Mouse (Mus musculus): ENCODE data around the gene B4galnt1.
"Not testable (repeated sequence)": the region's sequence is repeated elsewhere in the genome, so short reads cannot be mapped to it uniquely, and the experiment has no call there.

Gene B4galnt1

DNA sequence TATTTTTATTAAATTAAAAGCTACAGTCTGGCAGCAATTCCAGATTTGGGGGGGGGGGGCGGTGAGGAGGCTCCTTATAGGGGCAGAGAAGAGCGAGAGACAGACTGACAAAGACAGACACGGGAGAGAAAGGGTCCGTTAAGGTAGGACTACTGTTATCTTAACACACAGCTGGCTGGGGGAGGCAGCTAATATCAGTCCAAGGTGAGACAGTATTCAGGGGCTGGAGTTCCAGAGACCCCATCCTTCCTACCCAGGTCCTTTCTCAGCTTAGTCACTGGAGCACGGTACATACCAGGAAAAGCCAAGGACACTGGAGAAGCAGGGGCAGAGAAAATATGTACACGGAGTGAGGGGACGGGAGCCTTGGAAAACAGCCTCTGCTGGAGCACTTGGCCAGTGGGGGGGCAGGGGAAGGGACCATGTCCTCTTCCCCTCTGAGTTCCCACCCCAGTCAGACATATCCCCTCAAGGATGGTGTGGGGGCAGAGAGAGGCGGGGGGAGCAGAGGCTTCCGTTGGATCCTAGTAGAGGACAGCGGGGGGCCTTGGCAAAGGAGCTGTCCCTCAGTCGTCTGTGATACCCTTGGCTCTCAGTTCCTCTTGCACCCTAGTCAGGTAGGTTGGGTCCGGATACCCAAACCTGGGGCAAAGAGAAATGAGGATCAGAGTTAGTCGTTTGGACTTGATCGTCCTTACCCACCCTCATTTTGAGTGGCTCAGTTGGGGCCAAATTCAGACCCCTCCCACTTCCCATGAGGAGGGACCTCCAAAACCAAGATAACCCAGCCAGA lies 25.6 kb downstream of the B4galnt1 start:
- no peak for DNase-seq

DNA sequence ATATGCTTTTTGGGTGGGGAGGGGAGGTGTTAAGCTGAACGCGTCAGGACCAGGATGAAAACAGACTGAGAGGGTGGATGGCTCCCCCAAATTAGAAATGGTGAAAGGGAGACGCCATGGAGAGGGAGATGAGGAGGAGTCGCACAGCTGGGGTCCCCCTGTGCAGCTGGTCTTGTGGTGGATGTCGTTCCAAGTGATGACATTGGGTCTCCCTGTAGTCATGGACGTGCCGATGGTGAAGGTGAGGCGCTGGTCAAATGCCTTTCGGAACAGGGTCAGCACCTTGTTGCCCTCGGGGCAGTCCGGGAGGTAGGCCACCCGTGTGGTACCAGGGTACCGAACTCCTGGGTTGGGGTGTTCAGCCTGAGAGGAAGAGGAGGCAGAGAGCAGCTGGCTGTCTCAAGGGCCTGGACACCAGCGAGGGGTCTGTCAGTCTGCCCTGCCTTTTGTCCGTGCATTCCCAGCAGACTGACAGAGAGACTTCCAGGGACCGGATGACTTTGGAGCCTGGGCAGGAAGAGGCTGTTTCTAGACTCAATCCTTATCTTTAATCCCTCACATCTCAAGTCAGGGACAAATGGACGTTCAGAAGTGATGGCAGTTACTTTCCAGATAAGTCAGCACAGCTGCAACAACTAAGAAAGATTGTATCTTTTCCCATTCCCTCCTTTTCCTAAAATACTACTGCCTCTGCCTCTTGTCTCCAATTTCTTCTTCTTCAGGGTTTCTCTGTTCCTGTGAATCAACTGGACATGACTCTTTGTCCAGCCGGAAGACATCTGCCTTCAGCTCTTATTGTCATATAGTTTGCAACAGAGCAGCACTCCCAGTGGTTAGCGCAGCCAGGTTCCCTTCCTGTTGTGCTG lies 26.4 kb downstream of the B4galnt1 start:
- DNase-seq, result no peak

DNA sequence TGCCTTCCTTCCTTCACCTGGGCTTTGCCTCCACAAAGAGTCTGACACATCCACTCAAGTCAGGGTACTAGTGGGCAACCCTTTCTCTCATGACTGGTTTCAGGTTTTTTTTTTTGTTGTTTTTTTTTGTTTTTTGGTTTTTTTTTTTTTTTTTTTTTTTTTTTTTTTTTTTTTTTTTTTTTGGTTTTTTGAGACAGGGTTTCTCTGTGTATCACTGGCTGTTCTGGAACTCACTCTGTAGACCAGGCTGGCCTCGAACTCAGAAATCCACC lies 27.0 kb downstream of the B4galnt1 start:
- not testable (repeated sequence) for DNase-seq

DNA sequence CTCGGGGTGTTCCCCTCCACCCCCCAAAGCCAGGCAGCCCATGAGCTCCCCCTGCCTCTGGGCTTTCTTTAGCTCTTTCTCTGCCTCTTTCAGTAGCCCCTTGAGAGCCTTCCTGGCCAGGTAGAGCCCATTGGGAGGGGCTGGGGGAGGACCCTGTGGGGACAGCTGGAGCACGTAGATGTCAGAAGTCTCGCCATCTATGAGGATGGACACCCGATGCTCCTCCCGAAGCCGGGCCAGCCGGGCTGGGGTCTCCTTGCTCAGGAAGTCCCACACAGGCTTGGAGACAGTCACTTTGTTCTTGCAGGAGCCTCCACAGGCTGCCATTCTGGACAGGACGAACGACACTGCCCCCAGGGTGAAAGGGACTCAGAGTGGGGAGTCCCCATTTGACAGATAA lies 28.0 kb downstream of the B4galnt1 start:
- no peak for DNase-seq

DNA sequence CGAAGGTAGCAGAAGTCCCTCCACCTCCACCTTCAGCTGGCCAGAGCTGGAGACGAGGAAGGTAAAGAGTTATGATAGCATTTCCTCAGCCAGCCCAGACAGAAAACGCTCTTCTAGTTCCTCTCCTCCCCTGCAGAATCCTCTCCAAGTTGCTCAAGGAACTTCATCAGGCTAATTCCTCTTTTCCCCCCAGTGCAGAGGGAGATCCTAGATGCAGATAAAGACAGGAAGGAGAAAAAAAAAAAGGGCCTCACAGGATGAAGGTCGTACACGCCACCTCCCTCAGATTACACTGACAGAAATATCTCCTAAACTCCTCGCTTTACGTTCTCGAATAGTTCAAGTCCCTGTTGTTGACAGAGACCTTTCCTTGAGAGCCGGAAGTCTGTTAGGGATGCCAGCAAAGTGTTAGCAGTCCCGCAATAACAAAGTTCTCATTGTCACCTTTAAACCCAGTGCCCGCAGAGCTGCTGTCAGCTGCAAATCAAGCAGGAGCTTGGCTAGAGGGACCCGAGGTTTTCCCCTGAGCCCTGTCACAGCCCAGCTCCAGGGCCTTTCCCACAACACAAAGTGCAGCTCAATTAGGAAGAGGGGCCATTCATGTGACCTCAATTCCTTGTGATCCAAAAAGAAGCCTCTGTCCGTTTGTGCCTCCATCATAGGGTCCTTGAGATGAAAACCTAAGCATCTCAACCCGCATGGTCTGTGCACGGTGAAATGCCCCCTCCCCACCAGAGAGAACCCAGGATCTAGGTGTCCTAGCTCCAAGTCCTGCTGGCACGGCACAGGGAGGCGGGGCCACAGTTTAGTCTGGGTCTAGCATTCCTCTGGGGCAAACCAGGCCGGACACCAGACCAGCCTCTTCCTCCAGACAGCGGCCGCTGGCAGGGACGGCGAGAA lies 29.7 kb downstream of the B4galnt1 start:
- no peak for DNase-seq

DNA sequence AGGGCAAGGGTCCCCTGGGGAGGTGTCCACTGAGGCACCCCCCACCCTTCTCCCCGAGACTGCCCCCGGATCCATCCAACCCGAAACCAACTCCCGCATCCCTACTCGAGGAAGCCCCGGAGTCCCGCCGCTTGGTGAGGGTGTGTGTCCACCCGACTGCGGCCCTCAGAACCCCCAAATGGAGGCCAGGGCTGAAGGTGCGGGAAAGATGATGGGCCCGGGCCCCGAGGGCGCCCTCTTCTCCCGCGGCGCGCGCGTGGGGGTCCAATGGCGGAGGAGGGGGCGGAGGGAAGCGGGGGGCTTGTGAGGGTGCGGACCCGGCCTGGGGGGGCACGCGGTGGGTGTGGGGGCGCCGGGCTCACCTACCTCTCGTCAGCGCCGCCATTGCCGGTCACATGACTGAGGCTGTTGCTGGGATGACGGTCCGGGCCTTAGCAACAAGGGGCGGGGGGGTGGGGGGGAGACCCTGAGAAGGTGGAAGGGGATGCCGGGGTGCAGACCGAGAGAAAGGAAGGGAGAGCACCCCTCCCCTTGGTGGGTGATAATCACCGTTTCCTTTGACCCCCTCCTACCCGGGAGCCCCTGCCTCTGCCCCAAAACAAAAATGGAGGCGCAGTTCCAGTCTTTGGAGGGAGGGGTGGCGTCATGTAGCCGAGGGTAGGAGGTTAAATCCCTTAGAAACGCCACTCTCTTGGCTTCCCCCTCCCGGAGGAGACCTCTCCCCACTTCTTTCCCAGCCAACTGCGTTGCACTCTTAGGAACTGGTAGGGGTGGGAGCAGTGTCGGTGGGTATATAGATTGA lies 30.5 kb downstream of the B4galnt1 start, which contains the start of gene Dtx3:
Gene Dtx3 (minus strand): TSS at position 401 of the 802 bp plus-strand sequence.
- peak in 1 of 2 experiments; percentile 41 for DNase-seq

DNA sequence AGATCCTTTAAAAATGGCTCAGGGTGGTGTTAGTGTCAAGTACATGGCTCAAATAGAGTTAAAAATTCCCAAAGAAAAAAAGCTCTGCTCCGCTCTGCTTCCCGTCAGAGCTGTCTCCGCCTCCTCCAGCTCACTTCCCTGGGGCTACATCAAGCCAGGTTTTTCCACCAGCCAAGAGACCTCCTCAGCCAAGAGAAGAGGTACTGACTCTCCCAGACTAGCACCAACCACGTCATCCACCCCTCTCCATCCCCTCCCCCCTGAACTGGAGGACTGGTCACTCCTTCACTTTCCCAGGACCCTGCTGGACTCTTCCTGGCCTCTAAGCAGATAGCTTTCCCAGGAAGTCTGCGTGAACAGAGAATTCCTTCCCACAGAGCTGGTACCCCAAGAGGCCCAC lies 31.4 kb downstream of the B4galnt1 start:
- no peak for DNase-seq

DNA sequence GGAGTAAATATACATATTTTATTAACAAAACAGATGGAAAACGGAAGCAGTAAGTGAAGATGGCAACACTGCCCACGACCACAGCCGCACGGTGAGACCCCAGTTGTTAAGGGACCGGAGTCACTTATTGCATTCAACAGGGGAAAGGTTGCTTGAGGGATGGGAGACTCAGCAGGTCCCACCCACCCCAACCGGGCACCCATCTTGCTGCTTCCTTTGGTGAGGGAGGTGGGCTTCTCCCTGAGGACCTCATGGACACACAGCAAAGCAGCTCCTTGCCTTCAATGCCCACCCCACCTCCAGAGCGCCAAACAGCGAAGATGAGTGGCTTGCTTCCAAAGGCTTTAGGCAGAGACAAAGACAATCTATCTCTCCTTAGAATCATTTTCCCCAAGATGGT lies 32.1 kb downstream of the B4galnt1 start:
- DNase-seq, result no peak

DNA sequence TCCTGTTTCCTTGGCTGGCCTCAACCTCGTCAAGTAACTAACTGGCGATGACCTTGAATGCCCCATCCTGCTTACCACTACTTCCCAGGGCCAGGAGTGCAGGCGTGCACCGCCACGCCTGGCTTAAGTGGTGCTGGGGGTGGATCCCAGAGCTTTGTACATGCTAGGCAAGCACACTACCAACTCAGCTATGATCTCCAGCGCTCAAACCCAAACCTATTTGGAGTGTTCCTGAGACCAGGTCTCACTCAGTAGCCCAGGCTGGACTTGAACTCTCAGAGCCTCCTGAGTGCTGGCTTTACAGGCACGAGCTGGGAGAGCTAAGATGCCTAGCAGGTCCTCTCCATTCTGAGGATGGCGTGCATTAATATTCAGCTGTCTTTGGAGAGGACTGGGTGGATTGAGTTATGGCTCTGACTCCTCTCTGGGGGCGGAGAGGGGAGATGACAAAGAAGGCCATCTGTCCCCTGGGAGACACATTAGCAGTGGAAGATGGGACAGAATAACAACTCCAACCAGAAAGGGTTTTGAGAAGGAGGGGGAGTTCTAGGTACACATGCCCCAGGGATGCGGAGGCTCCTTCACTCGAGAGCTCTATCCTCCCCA lies 32.6 kb downstream of the B4galnt1 start:
- no peak for DNase-seq

DNA sequence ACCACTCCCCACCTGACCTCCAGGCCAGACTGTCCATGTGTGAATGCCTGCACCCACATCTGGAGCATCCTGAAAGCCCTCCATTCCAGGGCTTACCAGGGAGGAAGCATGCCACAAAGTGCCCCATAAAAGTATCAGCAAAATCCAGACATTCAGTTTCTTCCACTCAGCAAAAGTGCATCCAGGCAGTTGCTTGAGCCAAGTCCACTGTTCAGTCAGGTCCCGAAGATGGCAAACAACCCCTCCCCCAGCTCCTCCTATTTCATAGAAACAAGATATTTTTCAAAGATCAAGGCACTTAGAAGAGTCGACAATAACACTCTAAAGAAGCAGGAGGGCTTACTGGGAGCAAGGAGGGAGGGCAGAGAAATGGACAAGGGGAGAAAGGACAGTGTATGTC lies 33.5 kb downstream of the B4galnt1 start:
- no peak for DNase-seq

DNA sequence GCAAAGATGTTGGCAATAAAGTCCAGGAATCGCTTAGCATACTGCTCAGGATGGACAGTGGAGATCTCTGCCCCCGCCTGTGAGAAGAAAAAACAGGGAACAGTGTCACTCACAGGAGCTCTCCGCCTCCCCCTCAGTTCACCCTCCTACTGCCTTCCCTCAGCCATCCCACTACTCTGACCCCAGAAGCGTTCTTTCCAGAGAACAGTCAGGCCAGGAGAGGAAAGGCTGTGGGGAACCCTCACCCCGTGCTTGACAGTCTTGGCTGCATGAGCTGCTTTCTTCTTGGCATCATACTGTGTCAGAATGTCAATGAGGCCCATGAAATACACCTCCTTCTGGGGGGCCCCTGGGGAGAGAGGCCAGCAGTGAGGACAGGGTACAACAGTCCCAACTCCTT lies 34.0 kb downstream of the B4galnt1 start:
- no peak for DNase-seq

DNA sequence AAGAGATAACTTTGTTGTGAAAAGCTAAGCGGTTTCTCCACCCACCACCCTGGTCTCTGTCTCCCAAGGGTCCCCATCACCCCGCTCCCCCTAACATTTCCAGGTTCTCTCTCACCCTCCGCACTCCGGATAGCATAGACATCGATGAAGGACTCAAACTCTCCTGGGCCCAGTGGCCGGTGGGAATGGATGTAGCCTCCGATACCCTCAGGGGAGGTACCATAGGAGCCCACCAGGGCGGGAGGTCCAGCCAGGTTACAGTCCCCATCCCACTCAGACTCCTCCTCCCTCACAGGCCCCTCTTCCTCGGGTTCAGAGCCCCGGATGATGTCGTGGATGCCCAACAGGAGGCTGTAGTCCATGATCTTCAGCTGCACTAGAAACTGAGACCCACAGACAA lies 34.4 kb downstream of the B4galnt1 start:
- no peak for DNase-seq

DNA sequence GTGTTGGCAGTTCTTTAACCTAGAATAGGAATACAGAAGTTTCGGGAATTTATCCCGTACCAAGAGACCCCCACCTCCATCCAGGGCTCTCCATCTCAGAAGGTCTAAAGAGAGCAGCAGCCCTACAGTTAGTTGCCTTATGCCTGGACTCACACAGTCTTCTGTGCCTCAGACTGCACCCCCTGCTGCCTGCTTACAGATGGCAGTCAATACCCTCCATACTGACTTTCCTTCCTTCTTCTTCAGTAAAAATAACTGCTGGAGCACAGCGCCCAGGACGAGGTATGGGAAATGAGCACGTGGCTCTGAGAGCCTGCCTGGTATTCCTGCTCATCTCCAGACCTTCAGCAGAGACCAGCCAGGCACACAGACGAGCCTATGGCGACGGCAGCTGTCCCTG lies 35.3 kb downstream of the B4galnt1 start:
- no peak for DNase-seq

DNA sequence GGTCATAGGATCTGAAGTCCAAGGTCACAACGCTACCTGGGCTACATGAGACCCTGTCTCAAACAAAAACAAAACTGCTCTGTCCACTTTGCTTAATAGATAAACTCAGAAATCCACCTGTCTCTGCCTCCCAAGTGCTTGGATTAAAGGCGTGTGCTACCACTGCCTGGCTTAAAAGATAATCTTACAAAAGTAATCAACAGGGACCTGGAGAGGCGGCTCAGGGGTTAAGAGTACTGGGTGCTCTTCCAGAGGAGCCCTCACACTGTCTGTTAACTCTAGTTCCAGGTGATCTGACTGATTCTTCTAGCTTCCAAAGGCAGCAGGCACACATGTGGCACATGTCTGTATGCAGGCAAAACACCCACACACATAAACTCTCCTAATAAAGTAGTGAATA lies 38.1 kb downstream of the B4galnt1 start:
- DNase-seq, result no peak

DNA sequence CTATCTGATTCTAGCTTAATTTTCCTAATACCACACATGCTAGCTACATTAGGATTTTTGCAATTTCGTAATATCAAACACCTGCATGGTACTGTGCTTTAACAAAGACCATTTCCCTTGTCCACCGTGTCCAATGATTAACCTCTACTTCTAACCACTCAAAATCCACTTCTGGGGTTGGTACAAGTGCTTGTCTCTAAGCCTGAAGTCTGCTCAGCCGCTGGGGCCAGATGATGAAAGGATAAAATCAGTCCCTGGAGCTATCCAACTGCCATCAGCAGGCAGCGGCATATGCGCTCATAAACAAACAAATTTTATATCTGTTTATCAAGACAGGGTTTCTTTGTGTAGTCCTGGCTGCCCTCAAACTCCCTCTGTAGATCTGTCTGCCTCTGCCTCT lies 39.6 kb downstream of the B4galnt1 start:
- DNase-seq, result no peak

DNA sequence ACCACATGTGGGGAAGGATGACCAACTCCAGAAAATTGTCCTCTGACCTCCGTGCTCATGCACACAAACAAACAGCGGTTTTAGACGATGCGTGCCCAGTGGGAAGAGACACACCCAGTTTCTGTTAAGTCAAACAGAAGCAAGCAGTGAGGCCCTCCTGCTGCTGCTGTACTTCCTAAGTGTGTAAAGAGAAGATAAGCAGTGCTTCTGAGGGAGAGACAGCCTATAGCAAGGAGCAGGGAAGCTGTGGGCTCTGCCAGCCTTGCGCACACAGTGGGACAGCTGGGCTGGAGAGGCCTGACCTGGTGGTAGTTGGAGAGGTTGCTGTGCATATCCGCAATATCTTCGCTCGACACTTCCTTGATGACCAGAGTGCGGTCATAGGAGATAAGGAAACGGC lies 40.3 kb downstream of the B4galnt1 start:
- DNase-seq, result no peak

DNA sequence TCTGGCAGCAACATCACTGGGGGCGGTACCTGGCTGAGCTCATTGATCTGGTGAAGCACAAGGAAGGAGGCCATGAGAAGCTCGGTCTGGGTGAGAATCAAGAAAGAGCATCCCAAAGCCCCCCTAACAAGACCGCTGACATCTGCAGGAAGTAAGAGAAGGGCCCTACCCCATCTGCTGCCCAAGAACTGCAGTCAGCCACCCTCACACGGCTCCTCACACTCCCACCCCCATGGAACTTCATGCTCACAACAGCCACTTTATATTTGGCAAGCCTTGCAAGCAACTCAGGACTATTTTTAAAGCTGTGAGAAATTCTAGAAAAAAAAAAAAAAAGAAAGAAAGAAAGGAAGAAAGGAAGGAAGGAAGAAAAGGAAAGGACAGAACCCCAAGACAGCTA lies 43.9 kb downstream of the B4galnt1 start:
- DNase-seq, result no peak

DNA sequence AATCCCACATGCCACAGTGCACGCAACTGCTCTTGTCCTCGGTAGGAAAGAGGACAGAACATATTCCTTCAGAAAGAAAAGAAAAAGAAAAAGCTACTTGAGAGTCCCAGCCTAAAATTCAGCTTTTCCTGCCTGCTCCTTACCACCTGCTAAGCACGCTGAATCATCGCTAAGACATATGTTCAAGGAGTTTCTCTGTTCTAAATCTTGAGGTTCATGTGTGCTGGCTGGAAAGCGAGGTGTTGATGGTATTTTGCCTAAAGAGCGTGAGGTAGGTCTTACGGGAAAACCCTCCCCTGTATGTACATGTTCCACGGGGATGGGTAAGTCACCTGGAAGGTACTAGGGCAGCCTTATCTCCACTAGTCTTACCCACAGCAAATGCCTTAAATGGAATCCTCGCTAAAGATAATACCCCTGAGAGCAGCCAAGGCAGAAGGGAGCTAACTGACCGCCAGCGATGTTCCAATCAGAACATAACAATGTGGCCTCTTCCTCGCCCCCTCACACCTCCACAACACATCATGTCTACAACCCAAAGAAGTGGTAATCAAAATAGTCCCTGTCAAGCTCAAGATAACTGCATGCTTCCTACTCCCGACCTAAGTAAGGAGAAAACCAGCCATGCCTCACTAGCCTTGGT lies 45.0 kb downstream of the B4galnt1 start:
- no peak for DNase-seq

DNA sequence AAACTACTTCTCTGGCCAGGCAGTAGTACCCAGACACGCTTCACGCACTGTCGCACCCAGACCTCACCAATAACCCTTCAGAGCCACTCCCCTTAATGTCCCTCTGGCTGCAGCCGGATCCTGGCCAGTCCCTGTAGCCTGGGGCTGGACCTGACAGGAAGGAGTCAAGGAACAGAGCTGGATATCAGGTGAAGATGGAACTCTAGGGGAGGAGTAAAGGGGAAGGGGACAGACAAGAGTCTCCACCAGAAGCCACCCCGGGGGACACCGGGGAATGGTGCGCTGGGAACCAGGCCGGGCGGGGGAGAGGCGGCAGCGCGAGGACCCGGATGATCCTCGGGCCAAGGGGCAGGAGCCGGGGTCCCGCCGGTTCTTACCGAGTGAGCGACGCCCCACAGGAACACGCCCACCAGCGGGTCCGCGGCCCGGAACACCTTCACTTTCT lies 46.0 kb downstream of the B4galnt1 start:
- no peak for DNase-seq

DNA sequence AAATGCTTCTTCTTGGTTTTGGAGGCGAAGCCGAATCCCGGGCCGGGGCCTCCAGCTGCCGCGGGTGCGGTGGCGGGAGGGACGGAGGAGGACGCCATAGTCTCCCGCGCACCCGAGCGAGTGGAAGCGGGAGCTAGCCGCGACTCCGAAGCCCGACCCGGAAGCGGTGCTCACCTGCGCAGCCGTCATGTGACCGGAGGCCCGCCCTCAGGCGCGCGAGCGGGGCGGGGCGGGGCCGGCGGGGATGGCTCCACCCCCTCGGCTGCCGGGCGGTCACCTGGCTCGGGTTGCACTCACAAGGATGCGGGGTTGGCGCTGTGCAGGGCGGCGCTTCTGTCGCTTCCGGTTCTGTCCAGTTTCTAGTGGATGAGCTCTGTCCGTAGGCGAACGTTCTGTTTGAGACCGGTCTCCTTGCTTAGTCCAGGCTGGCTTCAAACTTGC lies 46.4 kb downstream of the B4galnt1 start, which contains the start of gene Pip4k2c:
Gene Pip4k2c (minus strand): TSS at position 172 of the 441 bp plus-strand sequence.
- peak; percentile 86 for DNase-seq

DNA sequence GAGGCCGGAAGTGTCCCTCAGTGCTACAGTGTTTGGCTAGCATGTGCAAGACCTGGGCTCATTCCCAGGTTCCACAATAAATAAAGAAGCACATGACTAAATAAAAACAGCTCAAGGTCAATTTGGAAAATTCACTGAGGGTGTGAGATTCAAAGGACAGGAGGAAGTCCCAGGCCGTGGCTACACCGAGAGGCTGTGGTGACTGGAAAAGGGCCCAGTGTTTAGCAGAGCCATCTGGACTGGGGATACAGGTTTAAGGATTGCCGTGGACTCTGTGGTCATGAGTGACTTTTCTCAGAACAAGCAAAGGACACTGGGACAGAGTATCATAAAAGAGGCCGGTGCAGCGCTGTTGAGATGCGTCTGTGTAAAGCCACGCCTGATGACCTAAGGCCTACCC lies 48.2 kb downstream of the B4galnt1 start:
- DNase-seq, result no peak

Data from thymus, adult 18-20 months (tissue).